Mouse (Mus musculus) bone marrow, adult 2 months (tissue): ENCODE data around the gene Ap1m1.

ENCODE experiments used
- CTCF ChIP-seq: fragments of 200-500 bp; IDR thresholded peaks from 2 replicates; pipeline ENCODE4 v1.5.1; 2011; ENCODE audit warnings: low read length, control low read depth; ENCODE audit not compliant: control insufficient read depth, insufficient read depth
- POLR2A ChIP-seq: fragments of 200-500 bp; IDR thresholded peaks from 2 replicates; pipeline ENCODE4 v1.6.1; 2011; ENCODE audit warnings: low read depth, mild to moderate bottlenecking, control low read depth, low read length, borderline replicate concordance; ENCODE audit not compliant: control insufficient read depth

GRCm38 (mm10) chr8:72271691-72272090 lies 31.9 kb downstream of the Ap1m1 start:
- TF ChIP-seq POLR2A (no peak), CTCF (no peak)
